Mouse (Mus musculus) MEL (cell line): Measurements from ENCODE around the gene Rif1. TPM values are rescaled to one million over a fixed set of nuclear protein-coding genes. Genes with fewer than 3 reads are reported as not detected.

Source experiments
- DNase-seq: peaks from one replicate; pipeline ENCODE4 v3.0.0; 2011; ENCODE audit warnings: low read depth, low spot score
- H3K27ac ChIP-seq: 2 replicates; pipeline ENCODE4 v1.5.1; 2012; ENCODE audit warnings: low read depth, mild to moderate bottlenecking, control low read depth, low read length, moderate library complexity; ENCODE audit not compliant: control insufficient read depth
- H3K27me3 ChIP-seq, 2 experiments: fragments of 150-350 bp in 1 of 2; sonication (generic) in 1 of 2; 2 replicates each; pipeline ENCODE4 v1.6.1; 2012; ENCODE audit warnings: low read length in 2 of 2, mild to moderate bottlenecking in 2 of 2, improper control_type of control experiment in 1 of 2, moderate library complexity in 1 of 2; ENCODE audit not compliant: insufficient read depth in 2 of 2, control insufficient read depth in 1 of 2
- H3K36me3 ChIP-seq, 2 experiments: 2 replicates each; pipeline ENCODE4 v1.6.1; 2012 to 2014; ENCODE audit warnings: low read length in 2 of 2, improper control_type of control experiment in 1 of 2, inconsistent platforms in 1 of 2, mild to moderate bottlenecking in 1 of 2; ENCODE audit not compliant: insufficient read depth in 2 of 2, control insufficient read depth in 1 of 2
- H3K4me1 ChIP-seq, 2 experiments: fragments of 150-350 bp in 1 of 2; sonication (generic) in 1 of 2; 2 replicates each; pipeline ENCODE4 v1.6.1; 2012; ENCODE audit warnings: low read length in 2 of 2, improper control_type of control experiment in 1 of 2, mild to moderate bottlenecking in 1 of 2; ENCODE audit not compliant: insufficient read depth in 2 of 2, control insufficient read depth in 1 of 2
- H3K4me3 ChIP-seq, 2 experiments: fragments of 150-350 bp in 1 of 2; sonication (generic) in 1 of 2; 2 replicates each; pipeline ENCODE4 v1.5.1; 2012; ENCODE audit warnings: low read depth in 2 of 2, low read length in 2 of 2, mild to moderate bottlenecking in 2 of 2, moderate library complexity in 2 of 2, control low read depth in 1 of 2, improper control_type of control experiment in 1 of 2; ENCODE audit not compliant: control insufficient read depth in 1 of 2, insufficient read depth in 1 of 2
- H3K79me2 ChIP-seq: 2 replicates; pipeline ENCODE4 v1.6.1; 2012; ENCODE audit warnings: mild to moderate bottlenecking, low read length, moderate library complexity; ENCODE audit not compliant: control insufficient read depth, poor library complexity, insufficient read depth
- H3K9ac ChIP-seq: 2 replicates; pipeline ENCODE4 v1.6.1; 2012; ENCODE audit warnings: low read depth, mild to moderate bottlenecking, control low read depth, low read length, moderate library complexity; ENCODE audit not compliant: control insufficient read depth, poor library complexity, severe bottlenecking
- H3K9me3 ChIP-seq: fragments of 150-350 bp; sonication (generic); replicated peaks from 2 replicates; pipeline ENCODE4 v1.6.1; 2012; ENCODE audit warnings: mild to moderate bottlenecking, low read length, improper control_type of control experiment, moderate library complexity; ENCODE audit not compliant: insufficient read depth
- BHLHE40 ChIP-seq: IDR thresholded peaks from 2 replicates; pipeline ENCODE4 v1.6.1; 2012; ENCODE audit warnings: low read depth, mild to moderate bottlenecking, inconsistent platforms, low read length, improper control_type of control experiment, borderline replicate concordance
- CHD1 ChIP-seq: IDR thresholded peaks from 2 replicates; pipeline ENCODE4 v1.6.1; 2012; ENCODE audit warnings: low read depth, mild to moderate bottlenecking, inconsistent platforms, low read length, improper control_type of control experiment
- CHD2 ChIP-seq: IDR thresholded peaks from 2 replicates; pipeline ENCODE4 v1.6.1; 2011; ENCODE audit warnings: low read length, improper control_type of control experiment
- CTCF ChIP-seq, 3 experiments: IDR thresholded peaks in 2 of 3; conservative IDR thresholded peaks in 1 of 3; 2 replicates each; pipeline ENCODE4 v1.5.1; 2011 to 2012; ENCODE audit warnings: low read length in 3 of 3, low read depth in 2 of 3, mild to moderate bottlenecking in 2 of 3, improper control_type of control experiment in 1 of 3, inconsistent platforms in 1 of 3, mixed read lengths in 1 of 3, moderate library complexity in 1 of 3; ENCODE audit not compliant: control insufficient read depth in 1 of 3, insufficient read depth in 1 of 3, poor library complexity in 1 of 3, severe bottlenecking in 1 of 3
- E2F4 ChIP-seq: IDR thresholded peaks from 2 replicates; pipeline ENCODE4 v1.6.1; 2011; ENCODE audit warnings: low read depth, low read length, improper control_type of control experiment, borderline replicate concordance
- ELF1 ChIP-seq: IDR thresholded peaks from 2 replicates; pipeline ENCODE4 v1.6.1; 2014; ENCODE audit warnings: low read depth, mild to moderate bottlenecking, inconsistent platforms, low read length, improper control_type of control experiment, moderate library complexity
- ETS1 ChIP-seq: IDR thresholded peaks from 2 replicates; pipeline ENCODE4 v1.6.1; 2012; ENCODE audit warnings: low read depth, mild to moderate bottlenecking, inconsistent platforms, low read length, improper control_type of control experiment, moderate library complexity
- GATA1 ChIP-seq: IDR thresholded peaks from 2 replicates; pipeline ENCODE4 v1.6.1; 2011; ENCODE audit warnings: low read depth, low read length, improper control_type of control experiment
- HCFC1 ChIP-seq: IDR thresholded peaks from 2 replicates; pipeline ENCODE4 v1.6.1; 2012; ENCODE audit warnings: low read depth, mild to moderate bottlenecking, inconsistent platforms, low read length, improper control_type of control experiment, moderate library complexity
- JUND ChIP-seq: IDR thresholded peaks from 2 replicates; pipeline ENCODE4 v1.6.1; 2011; ENCODE audit warnings: low read depth, mild to moderate bottlenecking, improper control_type of control experiment, low read length
- MXI1 ChIP-seq: IDR thresholded peaks from 2 replicates; pipeline ENCODE4 v1.6.1; 2011; ENCODE audit warnings: mild to moderate bottlenecking, low read depth, low read length, improper control_type of control experiment
- MYB ChIP-seq: IDR thresholded peaks from 2 replicates; pipeline ENCODE4 v1.6.1; 2011; ENCODE audit warnings: mild to moderate bottlenecking, low read depth, low read length, improper control_type of control experiment
- POLR2AphosphoS2 ChIP-seq: IDR thresholded peaks from 2 replicates; pipeline ENCODE4 v1.6.1; 2011; ENCODE audit warnings: low read length, improper control_type of control experiment
- SIN3A ChIP-seq: IDR thresholded peaks from 2 replicates; pipeline ENCODE4 v1.6.1; 2012; ENCODE audit warnings: low read length, improper control_type of control experiment, inconsistent platforms
- SMC3 ChIP-seq: IDR thresholded peaks from 2 replicates; pipeline ENCODE4 v1.6.1; 2011; ENCODE audit warnings: low read depth, low read length, improper control_type of control experiment
- TBP ChIP-seq: IDR thresholded peaks from 2 replicates; pipeline ENCODE4 v1.8.0; 2011; ENCODE audit warnings: low read depth, low read length, improper control_type of control experiment
- TCF12 ChIP-seq: IDR thresholded peaks from 2 replicates; pipeline ENCODE4 v1.6.1; 2014; ENCODE audit warnings: low read depth, mild to moderate bottlenecking, inconsistent platforms, low read length, improper control_type of control experiment, moderate library complexity
- UBTF ChIP-seq: IDR thresholded peaks from 2 replicates; pipeline ENCODE4 v1.6.1; 2012; ENCODE audit warnings: low read depth, mild to moderate bottlenecking, inconsistent platforms, low read length, improper control_type of control experiment, moderate library complexity, borderline replicate concordance; ENCODE audit not compliant: insufficient read depth
- ZMIZ1 ChIP-seq: IDR thresholded peaks from 2 replicates; pipeline ENCODE4 v1.6.1; 2012; ENCODE audit warnings: low read depth, mild to moderate bottlenecking, inconsistent platforms, low read length, improper control_type of control experiment, moderate library complexity
- ZNF384 ChIP-seq: IDR thresholded peaks from 2 replicates; pipeline ENCODE4 v1.6.1; 2012; ENCODE audit warnings: low read depth, mild to moderate bottlenecking, inconsistent platforms, low read length, improper control_type of control experiment
- polyA plus RNA-seq, 2 experiments: library from polyadenylated mRNA; stranded (reverse) in 1 of 2; unstranded in 1 of 2; fragments of >175 nt in 1 of 2; fragments of >200 nt in 1 of 2; gene quantifications; 2 replicates each; pipeline versions ENCODE4 v1.2.1 to v1.2.4; 2012; ENCODE audit warnings: low replicate concordance in 2 of 2, low read depth in 1 of 2; ENCODE audit not compliant: insufficient read length in 2 of 2, insufficient read depth in 1 of 2, missing spikeins in 1 of 2
- total RNA-seq: library from RNA; depleted of rRNA; stranded (reverse); fragments of 300-350 nt; gene quantifications from 2 replicates; pipeline ENCODE4 v1.2.3, GENCODE M21; 2012

The Rif1 gene
- total and polyA plus RNA-seq, 3 experiments, result 31.7 to 247 (median 44.3) TPM

DNA sequence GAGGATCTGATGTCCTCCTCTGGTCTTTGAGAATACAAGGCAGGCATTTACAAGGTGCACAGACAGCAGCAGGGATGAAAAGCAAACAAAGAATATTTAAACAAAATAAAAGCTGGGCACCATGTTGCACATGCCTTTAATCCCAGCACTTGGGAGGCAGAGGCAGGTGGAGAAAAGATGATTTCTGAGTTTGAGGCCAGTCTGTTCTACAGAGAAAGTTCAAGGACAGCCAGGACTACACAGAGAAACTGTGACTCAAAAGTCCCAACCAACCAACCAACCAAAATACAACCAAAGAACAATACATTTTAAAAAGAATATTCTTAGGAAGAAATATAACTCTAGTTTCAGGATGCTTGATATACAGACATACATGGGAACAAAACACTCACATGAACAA lies 15.0 kb upstream of the Rif1 start:
- Histone ChIP-seq H3K79me2 (no peaks in the 10 kb centered on the region), H3K9ac (no peak overlapping the region), H3K36me3 (no peaks in the 10 kb centered on the region; a peak in 1 of 4 replicates), H3K4me1 (no peaks in the 10 kb centered on the region), H3K27ac (no peak overlapping the region), H3K9me3 (no peaks in the 10 kb centered on the region), H3K27me3 (peaks cover 0 to 2% of the 10 kb centered on the region in 2 experiments; a peak in 3 of 4 replicates), H3K4me3 (no peak overlapping the region)
- DNase-seq, result no peak
- TF ChIP-seq HCFC1, result no peak
- TF ChIP-seq CHD2, result no peak
- TF ChIP-seq CTCF (IDR thresholded peaks at IDR 0.05 in 2 of 3, conservative IDR thresholded peaks at IDR 0.05 in 1 of 3; ENCODE audit: control insufficient read depth in 1 of 3, insufficient read depth in 1 of 3, low read depth in 2 of 3, low read length in 3 of 3, poor library complexity in 1 of 3, severe bottlenecking in 1 of 3), result no peak
- TF ChIP-seq TBP, result no peak
- TF ChIP-seq ETS1, result no peak
- no peak for TF ChIP-seq GATA1
- no peak for TF ChIP-seq SMC3
- TF ChIP-seq E2F4, result no peak
- TF ChIP-seq ZMIZ1, result no peak
- TF ChIP-seq BHLHE40, result no peak
- TF ChIP-seq ELF1, result no peak
- TF ChIP-seq SIN3A, result no peak

DNA sequence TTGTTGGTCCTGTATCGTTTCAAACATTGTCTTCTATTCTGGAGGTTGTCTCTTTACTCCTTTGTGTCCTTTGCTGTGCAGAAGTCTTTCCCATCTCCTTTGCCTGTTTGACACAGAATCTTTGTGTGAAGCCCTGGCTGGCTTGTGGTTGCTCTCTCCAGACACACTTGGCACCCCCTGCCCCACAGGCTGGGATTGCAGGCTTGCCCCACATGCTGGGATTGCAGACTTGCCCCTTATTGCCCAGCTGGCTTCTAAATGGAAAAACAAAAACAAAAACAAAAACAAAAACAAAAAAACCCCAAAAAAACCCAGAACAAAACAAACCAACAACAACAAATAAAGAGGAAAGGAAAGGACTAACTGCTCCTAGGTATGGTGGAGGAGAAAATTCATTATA lies 4.0 kb upstream of the Rif1 start:
- no peak for DNase-seq
- Histone ChIP-seq H3K27me3 (peaks cover 9 to 10% of the 10 kb centered on the region in 2 experiments), H3K36me3 (peaks cover 0 to 2% of the 10 kb centered on the region in 2 experiments; a peak in 2 of 4 replicates), H3K27ac (no peak overlapping the region), H3K4me1 (peaks cover 0 to 3% of the 10 kb centered on the region in 2 experiments; a peak in 2 of 4 replicates), H3K79me2 (peaks cover 14% of the 10 kb centered on the region), H3K9ac (no peak overlapping the region), H3K4me3 (no peak overlapping the region), H3K9me3 (no peaks in the 10 kb centered on the region)
- no peak for TF ChIP-seq TCF12
- no peak for TF ChIP-seq MXI1
- no peak for TF ChIP-seq TBP
- no peak for TF ChIP-seq ETS1
- no peak for TF ChIP-seq CHD1
- no peak for TF ChIP-seq ZNF384
- no peak for TF ChIP-seq BHLHE40
- TF ChIP-seq UBTF, result no peak
- TF ChIP-seq POLR2AphosphoS2, result no peak
- TF ChIP-seq MYB, result no peak
- TF ChIP-seq JUND, result no peak
- TF ChIP-seq ELF1, result no peak
